Mouse (Mus musculus) v-Abl transformed pro-B cells (cell line): ENCODE data around the gene Tmed10.

Experiments
- in situ Hi-C, 2 experiments: fragments of 400-800 bp; cut with MboI; formaldehyde crosslinking; loops; one replicate each; pipeline ENCODE4 v1.15.1; 2025; ENCODE audit not compliant: unreplicated experiment in 2 of 2

Gene Tmed10

GRCm38 (mm10) chr12:85380942-85381341, 6.3 kb upstream of the Tmed10 start:
- in situ Hi-C loops = loop anchor here (5.0 kb wide), 2 partner anchors 36 to 106 kb away; no protein-coding TSS in a partner anchor

DNA sequence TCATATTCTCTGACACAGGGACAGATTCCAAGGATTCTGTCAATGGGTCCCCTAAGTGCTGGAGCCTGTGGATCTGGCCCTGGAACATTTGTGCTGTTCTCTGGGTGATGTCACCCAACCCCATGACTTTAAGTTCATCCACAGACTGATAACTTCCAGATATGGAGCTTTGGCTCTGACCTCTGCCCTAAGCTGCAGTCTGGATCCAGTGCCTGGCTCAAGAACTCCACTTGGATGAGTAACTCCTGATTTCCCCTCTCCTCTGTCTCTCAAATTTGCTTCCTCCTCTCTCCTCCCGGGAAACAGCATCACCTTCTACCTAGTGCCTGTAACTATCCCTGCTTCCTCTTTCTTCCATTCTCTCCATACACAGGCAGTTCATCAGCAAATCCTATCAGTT, 5.7 kb upstream of the Tmed10 start:
- in situ Hi-C loops = loop anchor here (5.0 kb wide), 2 partner anchors 37 to 107 kb away; no protein-coding TSS in a partner anchor

DNA sequence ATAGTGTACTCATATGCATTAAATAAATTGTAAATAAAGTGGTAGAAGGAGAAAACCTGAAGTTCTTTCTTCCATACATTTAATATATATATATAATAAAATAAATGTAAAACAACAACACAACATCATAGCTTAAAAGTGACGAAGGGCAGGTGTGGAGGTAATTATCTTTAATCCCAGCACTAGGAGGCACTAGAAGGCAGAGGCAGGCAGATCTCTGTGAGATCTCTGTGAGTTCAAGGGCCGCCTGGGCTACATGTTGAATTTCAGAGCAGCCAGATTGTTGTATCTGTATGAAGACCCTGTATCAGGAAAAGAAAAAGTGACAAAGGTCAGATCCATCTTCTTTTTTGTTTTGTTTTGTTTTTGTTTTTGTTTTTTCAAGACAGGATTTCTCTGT, 3.6 kb upstream of the Tmed10 start:
- in situ Hi-C loops = loop anchor here in 1 of 2 experiments (5.0 kb wide), 1 partner anchor 36 kb away; no protein-coding TSS in a partner anchor

GRCm38 (mm10) chr12:85373591-85374560, 771 bp downstream of the Tmed10 start:
- in situ Hi-C loops = no loop called here

DNA sequence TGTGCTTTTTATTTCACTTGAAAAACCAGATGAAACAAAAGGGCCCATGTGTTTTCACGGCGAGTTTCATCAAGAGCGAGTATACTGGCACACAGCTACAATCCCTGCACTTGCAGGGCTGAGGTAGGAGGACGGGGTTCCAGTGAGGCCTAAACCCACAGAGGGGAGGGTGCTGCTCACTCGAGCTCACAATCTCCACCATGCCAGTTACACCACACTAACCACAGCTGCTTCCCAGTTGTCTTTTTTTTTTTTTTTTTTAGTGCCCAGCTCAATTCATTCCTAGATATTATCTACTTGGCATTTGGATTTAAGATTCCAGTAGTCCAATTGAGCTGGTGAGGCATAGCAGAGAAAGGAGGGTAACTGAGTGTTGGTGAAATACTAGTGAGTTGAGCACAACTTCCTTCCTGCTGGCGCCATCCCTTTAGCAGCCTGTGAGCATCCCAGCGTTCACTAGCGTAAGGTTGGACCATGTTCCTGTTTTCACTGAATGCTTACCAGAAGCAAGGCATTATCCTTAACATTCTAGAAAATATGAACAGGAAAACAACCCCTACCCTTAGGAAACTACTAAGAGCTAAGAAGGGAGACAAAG, 2.5 kb downstream of the Tmed10 start:
- in situ Hi-C loops = no loop called here

- in situ Hi-C loops = no loop called here
Measured at GRCm38 (mm10) chr12:85368441-85369063, 6.1 kb downstream of the Tmed10 start.

DNA sequence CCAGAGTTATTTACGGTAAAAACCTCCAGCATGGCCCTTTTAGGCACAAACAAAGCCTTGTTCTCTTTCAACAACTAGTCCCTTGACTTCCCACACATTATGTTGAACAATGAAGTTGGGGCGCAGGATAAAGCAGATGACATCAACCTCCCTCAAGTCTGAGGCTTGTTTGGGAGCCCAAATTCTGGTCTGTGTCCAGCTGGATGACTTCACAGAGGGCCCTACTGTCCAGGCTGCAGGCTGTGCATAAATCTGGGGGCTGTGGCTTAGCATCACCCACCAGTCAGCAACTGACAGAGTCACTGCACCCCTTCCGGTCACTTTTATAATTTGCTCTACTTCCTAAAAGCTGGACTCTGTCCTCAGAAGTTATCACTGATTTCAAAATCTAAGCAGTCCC, 8.4 kb downstream of the Tmed10 start:
- in situ Hi-C loops = no loop called here

DNA sequence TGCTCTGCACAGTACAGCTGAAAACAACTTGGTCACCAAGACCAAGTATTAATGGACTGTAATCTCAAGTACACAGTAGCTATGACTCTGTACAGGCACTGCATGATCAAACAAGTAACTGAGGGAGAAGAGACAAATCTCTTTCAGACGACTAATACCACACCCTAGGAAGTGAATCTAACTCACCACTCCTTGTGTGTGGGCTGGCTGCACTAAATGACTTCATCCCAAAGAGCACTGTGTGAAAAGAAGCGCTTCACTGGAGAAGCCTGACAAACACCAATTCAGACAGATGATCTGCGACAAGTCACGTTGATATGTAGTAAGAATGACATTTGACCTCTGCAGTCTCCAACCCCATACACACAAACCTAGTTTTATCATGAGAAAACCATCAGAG, 12.1 kb downstream of the Tmed10 start:
- in situ Hi-C loops = no loop called here

GRCm38 (mm10) chr12:85361580-85361979, 13.1 kb downstream of the Tmed10 start:
- in situ Hi-C loops = no loop called here

- in situ Hi-C loops = no loop called here
Measured at GRCm38 (mm10) chr12:85361165-85361564, 13.5 kb downstream of the Tmed10 start.

GRCm38 (mm10) chr12:85354061-85354460, 20.6 kb downstream of the Tmed10 start:
- in situ Hi-C loops = no loop called here

- in situ Hi-C loops = no loop called here
Measured at GRCm38 (mm10) chr12:85350407-85351232, 24.0 kb downstream of the Tmed10 start.

GRCm38 (mm10) chr12:85348338-85348737, 26.3 kb downstream of the Tmed10 start:
- in situ Hi-C loops = loop anchor here (5.0 to 25.0 kb wide), 3 partner anchors 139 to 764 kb away; partner anchors contain the start of genes Ift43 (in 1 of the 2) and Tgfb3 (in 1 of the 2)

DNA sequence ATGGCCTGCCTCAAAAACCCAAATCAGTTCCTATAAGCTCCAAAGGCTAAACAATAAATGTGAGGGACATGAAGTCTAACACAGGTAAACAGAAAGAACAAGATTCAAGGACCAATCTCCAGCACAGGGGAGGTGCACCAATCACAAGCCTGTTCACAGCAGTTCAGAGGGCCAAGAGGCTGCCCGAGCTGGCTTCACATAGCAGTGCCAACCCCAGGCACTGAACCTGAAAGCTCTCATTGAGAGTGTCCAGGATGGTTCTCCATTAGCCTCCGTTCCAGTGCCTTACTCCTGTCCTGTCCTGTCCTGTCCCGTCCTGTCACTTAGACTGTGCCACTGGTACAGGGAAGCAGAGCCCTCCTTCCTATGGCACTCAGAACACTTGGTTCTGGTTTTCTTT, 27.5 kb downstream of the Tmed10 start:
- in situ Hi-C loops = loop anchor here (5.0 to 25.0 kb wide), 3 partner anchors 140 to 765 kb away; partner anchors contain the start of genes Ift43 (in 1 of the 2) and Tgfb3 (in 1 of the 2)

DNA sequence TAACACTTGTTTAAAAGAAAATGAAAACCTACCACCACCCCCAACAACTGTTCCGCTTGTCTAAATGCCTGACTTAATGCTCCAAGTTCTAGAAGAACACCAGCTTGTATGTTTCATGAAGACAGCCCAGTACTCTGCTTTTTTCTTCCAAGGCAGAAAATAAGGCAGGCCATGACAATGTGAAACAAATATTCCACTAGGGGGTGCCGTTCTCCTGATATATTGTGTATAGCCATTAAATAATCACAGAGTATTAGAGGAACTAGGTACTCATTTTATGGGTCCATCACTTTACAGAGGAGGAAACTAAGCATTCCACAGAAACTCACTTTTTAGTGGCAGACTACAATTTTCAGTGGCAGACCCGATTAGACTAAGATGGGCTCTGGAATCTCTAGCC, 28.3 kb downstream of the Tmed10 start:
- in situ Hi-C loops = loop anchor here (5.0 to 25.0 kb wide), 3 partner anchors 141 to 766 kb away; partner anchors contain the start of genes Ift43 (in 1 of the 2) and Tgfb3 (in 1 of the 2)

DNA sequence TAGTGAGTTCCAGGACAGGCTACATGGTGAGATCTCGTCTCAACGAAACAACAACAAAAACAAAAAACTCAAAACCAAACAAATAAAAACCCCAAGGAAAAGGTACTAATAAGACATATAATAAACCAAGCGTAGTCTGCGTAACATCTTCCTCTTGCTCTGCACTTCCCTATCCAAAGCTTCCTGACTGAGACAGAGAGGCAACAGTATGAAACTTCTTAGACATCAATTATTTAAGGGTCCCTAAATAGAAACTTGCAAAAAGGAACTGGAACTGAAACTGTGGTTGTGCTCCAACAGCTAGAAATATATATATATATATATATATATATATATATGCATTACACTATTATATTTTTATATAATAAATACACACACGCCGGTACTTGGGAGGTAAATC, 29.1 kb downstream of the Tmed10 start:
- in situ Hi-C loops = loop anchor here (5.0 to 25.0 kb wide), 3 partner anchors 142 to 767 kb away; partner anchors contain the start of genes Ift43 (in 1 of the 2) and Tgfb3 (in 1 of the 2)

GRCm38 (mm10) chr12:85344252-85344651, 30.4 kb downstream of the Tmed10 start:
- in situ Hi-C loops = loop anchor here (5.0 to 25.0 kb wide), 9 partner anchors 33 to 768 kb away; partner anchors contain the start of genes Erg28 (in 1 of the 2), Ift43 (in 1 of the 2), Tgfb3 (in 1 of the 2) and Ttll5 (in 1 of the 2)

- in situ Hi-C loops = loop anchor here (5.0 to 25.0 kb wide), 9 partner anchors 35 to 770 kb away; partner anchors contain the start of genes Erg28 (in 1 of the 2), Ift43 (in 1 of the 2), Tgfb3 (in 1 of the 2) and Ttll5 (in 1 of the 2)
Measured at GRCm38 (mm10) chr12:85342310-85342709, 32.3 kb downstream of the Tmed10 start.

GRCm38 (mm10) chr12:85341131-85341530, 33.5 kb downstream of the Tmed10 start:
- in situ Hi-C loops = loop anchor here (5.0 to 25.0 kb wide), 9 partner anchors 36 to 771 kb away; partner anchors contain the start of genes Erg28 (in 1 of the 2), Ift43 (in 1 of the 2), Tgfb3 (in 1 of the 2) and Ttll5 (in 1 of the 2)
